Mouse (Mus musculus) bone marrow, adult 2 months (tissue): ENCODE measurements around the gene S100a3.

Experiments used
- CTCF ChIP-seq: fragments of 200-500 bp; IDR thresholded peaks from 2 replicates; pipeline ENCODE4 v1.5.1; 2011; ENCODE audit warnings: low read length, control low read depth; ENCODE audit not compliant: control insufficient read depth, insufficient read depth
- POLR2A ChIP-seq: fragments of 200-500 bp; IDR thresholded peaks from 2 replicates; pipeline ENCODE4 v1.6.1; 2011; ENCODE audit warnings: low read depth, mild to moderate bottlenecking, control low read depth, low read length, borderline replicate concordance; ENCODE audit not compliant: control insufficient read depth

GRCm38 (mm10) chr3:90605049-90605448 is 44.7 kb downstream of the S100a3 start:
- TF ChIP-seq CTCF (no peak), POLR2A (no peak)
